Mouse (Mus musculus): ENCODE data around the gene Churc1. TPM values are rescaled to one million over a fixed set of nuclear protein-coding genes. Genes with fewer than 3 reads are reported as not detected.

Gene Churc1
- 152 and 155 TPM in 2 replicates for polyA plus RNA-seq (2015; fragmentation: Nextera tagmentation; extraction: Ambion mirVana)

DNA sequence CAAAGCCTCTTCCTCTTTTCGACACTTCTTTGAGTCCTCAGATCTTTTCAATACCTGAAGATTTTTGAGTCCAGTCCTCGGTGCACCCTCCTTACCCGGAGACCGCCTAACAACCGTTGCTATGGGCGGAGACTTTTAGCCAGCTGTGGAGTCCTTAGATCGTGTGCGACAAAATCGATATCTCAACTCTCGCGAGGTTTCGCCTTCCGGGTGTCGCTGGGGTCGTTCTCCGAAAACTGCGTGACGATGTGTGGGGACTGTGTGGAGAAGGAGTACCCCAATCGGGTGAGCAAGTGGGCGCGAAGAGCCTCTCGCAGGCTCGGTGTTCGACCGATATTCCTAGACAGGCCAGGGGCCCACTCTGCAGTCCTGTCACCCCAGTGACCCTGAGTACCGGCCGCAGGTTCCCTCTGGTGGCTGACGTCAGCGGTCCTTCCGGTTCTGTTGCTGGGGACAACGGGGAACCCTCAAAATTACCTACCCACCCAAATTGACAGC lies at the start of gene Churc1, which contains the start of gene Fntb:
Churc1 (plus strand) TSS at position 185 of the 498 bp plus-strand sequence.
Fntb (plus strand) TSS at position 236 of the 498 bp plus-strand sequence.

GRCm38 (mm10) chr12:76795350-76795749 lies 30.0 kb downstream of the Churc1 start, which contains the start of gene Gpx2:
Gene Gpx2 (minus strand): TSS chr12:76795554.

GRCm38 (mm10) chr12:76822651-76823041 lies 57.3 kb downstream of the Churc1 start, which contains the start of gene Rab15:
Gene Rab15 (minus strand): TSS chr12:76822908.

Other genes starting within 250 kb of the Churc1 start
- gene Plekhg3, start 234.6 kb upstream of the Churc1 start, polyA plus RNA-seq (2015; fragmentation: Nextera tagmentation; extraction: Ambion mirVana), result 4.0 and 5.0 TPM in 2 replicates
- gene Sptb, start 55.0 kb upstream of the Churc1 start, polyA plus RNA-seq (2015; fragmentation: Nextera tagmentation; extraction: Ambion mirVana), result 27.7 and 31.4 TPM in 2 replicates
- gene Fntb, start 51 bp downstream of the Churc1 start, polyA plus RNA-seq (2015; fragmentation: Nextera tagmentation; extraction: Ambion mirVana), result 37.7 and 42.1 TPM in 2 replicates
- gene Gpx2, start 30.0 kb downstream of the Churc1 start, polyA plus RNA-seq (2015; fragmentation: Nextera tagmentation; extraction: Ambion mirVana), result not detected in 2 replicates
- 1.0 and 1.1 TPM in 2 replicates for gene Rab15, start 57.4 kb downstream of the Churc1 start, polyA plus RNA-seq (2015; fragmentation: Nextera tagmentation; extraction: Ambion mirVana)
- gene Max, start 196.7 kb downstream of the Churc1 start, polyA plus RNA-seq (2015; fragmentation: Nextera tagmentation; extraction: Ambion mirVana), result 19.1 and 20.2 TPM in 2 replicates